Mouse (Mus musculus): ENCODE measurements around the gene Hacd2. TPM values are rescaled to one million over a fixed set of nuclear protein-coding genes. Genes with fewer than 3 reads are reported as not detected.

The Hacd2 gene
- polyA plus RNA-seq, 1 experiment = 18.4 TPM

- TF ChIP-seq CTCF (IDR thresholded peaks at IDR 0.05; ENCODE audit: borderline replicate concordance, extremely low read depth, insufficient read depth, insufficient read length) = no peak
- TF ChIP-seq POLR2A (IDR thresholded peaks at IDR 0.05; ENCODE audit: borderline replicate concordance, extremely low read depth, insufficient read depth, insufficient read length, poor library complexity, severe bottlenecking) = no peak
- no peak for DNase-seq (ENCODE audit: low read depth)
Measured at GRCm38 (mm10) chr16:35008447-35008846, 13.8 kb upstream of the Hacd2 start.

DNA sequence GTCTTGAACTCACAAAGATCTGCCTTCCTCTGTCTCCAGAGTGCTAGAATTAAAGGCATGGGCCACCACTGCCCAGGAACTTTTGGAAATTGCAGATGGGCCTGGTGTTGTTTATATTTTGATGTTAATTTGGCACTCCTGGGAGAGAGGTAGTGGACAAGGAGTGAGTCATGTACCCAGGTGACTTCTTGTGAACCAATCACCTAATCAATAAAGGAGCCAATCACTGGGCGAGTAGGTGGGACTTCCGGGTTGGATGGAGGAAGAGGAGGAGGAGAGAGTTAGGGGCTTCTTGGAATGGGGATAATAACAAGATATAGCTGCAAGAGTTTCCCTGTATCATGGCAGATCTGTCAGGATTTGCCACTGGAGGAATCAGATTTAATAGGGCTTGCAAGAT lies 8.7 kb upstream of the Hacd2 start:
- TF ChIP-seq CTCF (IDR thresholded peaks at IDR 0.05; ENCODE audit: borderline replicate concordance, extremely low read depth, insufficient read depth, insufficient read length) (no peak), POLR2A (IDR thresholded peaks at IDR 0.05; ENCODE audit: borderline replicate concordance, extremely low read depth, insufficient read depth, insufficient read length, poor library complexity, severe bottlenecking) (no peak)

GRCm38 (mm10) chr16:35016491-35016890 lies 5.7 kb upstream of the Hacd2 start:
- DNase-seq (ENCODE audit: low read depth) = no peak
- no peak for TF ChIP-seq CTCF (IDR thresholded peaks at IDR 0.05; ENCODE audit: borderline replicate concordance, extremely low read depth, insufficient read depth, insufficient read length)
- no peak for TF ChIP-seq POLR2A (IDR thresholded peaks at IDR 0.05; ENCODE audit: borderline replicate concordance, extremely low read depth, insufficient read depth, insufficient read length, poor library complexity, severe bottlenecking)

More for the DNA sequence above, 8.7 kb upstream of the Hacd2 start:
- no peak for DNase-seq (ENCODE audit: low read depth)

- DNase-seq (ENCODE audit: low read depth) = no peak
- TF ChIP-seq CTCF (IDR thresholded peaks at IDR 0.05; ENCODE audit: borderline replicate concordance, extremely low read depth, insufficient read depth, insufficient read length) (no peak), POLR2A (IDR thresholded peaks at IDR 0.05; ENCODE audit: borderline replicate concordance, extremely low read depth, insufficient read depth, insufficient read length, poor library complexity, severe bottlenecking) (no peak)
Measured at GRCm38 (mm10) chr16:35018470-35018974, 3.7 kb upstream of the Hacd2 start.

DNA sequence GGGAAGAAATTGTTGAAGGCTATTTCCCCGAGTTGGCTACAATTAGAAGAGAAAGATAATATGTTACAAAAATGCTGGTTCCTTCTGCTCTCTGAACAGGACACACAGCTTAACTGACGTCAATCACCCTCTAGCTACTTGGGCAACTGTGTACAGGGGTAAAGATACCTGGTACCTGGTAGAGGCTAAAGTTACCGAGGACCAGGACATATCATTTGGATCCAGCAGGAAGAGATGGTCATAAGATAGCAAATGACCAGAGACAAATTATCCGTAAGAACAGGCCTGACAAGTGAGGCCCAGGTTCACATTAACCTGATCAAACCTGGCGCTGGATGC lies 356 bp upstream of the Hacd2 start:
- TF ChIP-seq CTCF (IDR thresholded peaks at IDR 0.05; ENCODE audit: borderline replicate concordance, extremely low read depth, insufficient read depth, insufficient read length) (no peak), POLR2A (IDR thresholded peaks at IDR 0.05; ENCODE audit: borderline replicate concordance, extremely low read depth, insufficient read depth, insufficient read length, poor library complexity, severe bottlenecking) (no peak)

DNA sequence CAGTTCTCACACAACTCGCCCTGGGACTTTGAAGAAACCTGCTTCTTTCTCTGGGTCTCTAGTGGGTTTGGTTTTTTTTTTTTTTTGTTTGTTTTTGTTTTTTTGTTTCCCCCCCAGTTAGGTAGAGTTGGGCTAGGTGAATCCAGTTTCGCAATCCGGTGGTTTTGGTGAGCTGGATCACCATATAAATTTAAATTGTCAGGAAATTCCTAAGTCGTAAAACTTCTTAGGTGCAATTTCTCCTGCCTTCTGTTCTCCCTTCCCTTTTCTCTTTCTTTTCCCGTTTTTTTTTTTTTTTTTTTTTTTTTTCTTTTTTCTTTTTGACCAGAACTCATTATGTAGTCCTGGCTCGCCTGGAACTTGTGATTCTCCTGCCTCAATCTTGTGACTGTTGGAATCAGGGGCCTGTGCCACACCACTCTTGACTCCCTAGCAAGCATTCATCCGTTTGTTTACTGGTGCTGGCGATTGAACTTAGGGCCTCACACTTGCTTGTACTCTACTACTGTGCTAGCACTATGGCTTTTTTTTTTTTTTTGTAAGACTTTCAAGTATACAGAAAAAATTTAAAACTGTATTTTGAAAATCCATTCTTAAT lies 1.0 kb downstream of the Hacd2 start:
- no peak for TF ChIP-seq POLR2A (IDR thresholded peaks at IDR 0.05; ENCODE audit: borderline replicate concordance, extremely low read depth, insufficient read depth, insufficient read length, poor library complexity, severe bottlenecking)
- no peak for TF ChIP-seq CTCF (IDR thresholded peaks at IDR 0.05; ENCODE audit: borderline replicate concordance, extremely low read depth, insufficient read depth, insufficient read length)
- DNase-seq (ENCODE audit: low read depth) = no peak

More for the DNA sequence above, 356 bp upstream of the Hacd2 start:
- DNase-seq (ENCODE audit: low read depth) = no peak

DNA sequence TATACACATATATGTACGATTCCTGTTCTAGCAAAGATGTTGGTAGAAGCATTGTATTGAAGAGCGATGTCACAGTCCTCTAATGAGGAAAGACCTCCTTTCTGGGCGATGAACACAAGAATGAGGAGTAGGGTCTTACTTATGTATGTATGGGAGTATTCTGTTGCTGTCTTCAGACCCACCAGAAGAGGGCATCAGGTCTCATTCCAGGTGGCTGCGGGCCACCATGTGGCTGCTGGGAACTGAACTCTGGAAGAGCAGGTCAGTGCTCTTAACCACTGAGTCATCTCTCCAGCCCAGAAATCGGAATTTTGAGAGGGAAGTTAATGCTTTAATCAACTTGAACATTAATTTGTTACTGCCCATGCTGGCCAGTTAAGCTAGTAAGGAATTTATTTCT lies 2.1 kb downstream of the Hacd2 start:
- TF ChIP-seq POLR2A (IDR thresholded peaks at IDR 0.05; ENCODE audit: borderline replicate concordance, extremely low read depth, insufficient read depth, insufficient read length, poor library complexity, severe bottlenecking) (no peak), CTCF (IDR thresholded peaks at IDR 0.05; ENCODE audit: borderline replicate concordance, extremely low read depth, insufficient read depth, insufficient read length) (no peak; the same call in 1 of the 2 replicates)
- DNase-seq (ENCODE audit: low read depth) = no peak

DNA sequence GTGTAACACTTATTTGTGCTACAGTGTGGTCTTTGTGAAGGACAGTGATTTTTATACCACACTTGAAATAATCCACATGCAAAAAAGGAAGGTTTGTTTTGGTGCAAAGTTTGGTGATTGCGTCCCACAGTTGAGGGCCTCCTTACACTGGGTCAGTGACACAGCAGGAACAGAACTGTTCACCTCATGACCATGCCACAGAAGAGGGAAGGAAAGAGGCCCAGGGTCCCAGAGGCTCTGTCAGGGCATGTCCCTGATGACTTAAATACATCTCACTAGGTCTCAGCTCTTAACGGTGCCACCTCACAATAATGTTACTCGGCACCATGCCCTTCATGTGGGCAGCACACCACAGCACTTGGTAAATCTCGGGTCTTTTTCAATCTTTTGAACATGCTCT lies 3.1 kb downstream of the Hacd2 start:
- TF ChIP-seq CTCF (IDR thresholded peaks at IDR 0.05; ENCODE audit: borderline replicate concordance, extremely low read depth, insufficient read depth, insufficient read length) (no peak), POLR2A (IDR thresholded peaks at IDR 0.05; ENCODE audit: borderline replicate concordance, extremely low read depth, insufficient read depth, insufficient read length, poor library complexity, severe bottlenecking) (no peak)
- DNase-seq (ENCODE audit: low read depth) = no peak

DNA sequence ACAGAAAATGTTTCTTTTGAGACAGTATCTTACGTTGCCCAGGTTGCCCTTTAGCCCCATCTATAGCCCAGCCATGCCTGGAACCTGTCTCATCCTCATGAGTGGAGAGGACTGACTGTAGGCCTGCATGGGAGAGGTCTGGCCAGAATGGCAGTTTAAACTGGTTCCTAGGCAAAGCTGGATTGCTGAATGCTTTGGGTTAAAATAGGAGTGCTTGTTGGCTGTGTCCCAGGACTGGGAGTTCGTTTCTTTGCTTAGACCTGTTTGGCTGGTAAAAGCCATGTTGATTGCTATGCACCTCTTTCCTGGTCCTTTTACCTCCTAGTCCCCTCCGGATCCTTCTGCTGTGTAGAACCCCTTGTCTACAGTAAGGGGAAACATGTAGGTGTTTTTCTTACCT lies 11.0 kb downstream of the Hacd2 start:
- no peak for DNase-seq (ENCODE audit: low read depth)
- no peak for TF ChIP-seq POLR2A (IDR thresholded peaks at IDR 0.05; ENCODE audit: borderline replicate concordance, extremely low read depth, insufficient read depth, insufficient read length, poor library complexity, severe bottlenecking)
- no peak for TF ChIP-seq CTCF (IDR thresholded peaks at IDR 0.05; ENCODE audit: borderline replicate concordance, extremely low read depth, insufficient read depth, insufficient read length)

DNA sequence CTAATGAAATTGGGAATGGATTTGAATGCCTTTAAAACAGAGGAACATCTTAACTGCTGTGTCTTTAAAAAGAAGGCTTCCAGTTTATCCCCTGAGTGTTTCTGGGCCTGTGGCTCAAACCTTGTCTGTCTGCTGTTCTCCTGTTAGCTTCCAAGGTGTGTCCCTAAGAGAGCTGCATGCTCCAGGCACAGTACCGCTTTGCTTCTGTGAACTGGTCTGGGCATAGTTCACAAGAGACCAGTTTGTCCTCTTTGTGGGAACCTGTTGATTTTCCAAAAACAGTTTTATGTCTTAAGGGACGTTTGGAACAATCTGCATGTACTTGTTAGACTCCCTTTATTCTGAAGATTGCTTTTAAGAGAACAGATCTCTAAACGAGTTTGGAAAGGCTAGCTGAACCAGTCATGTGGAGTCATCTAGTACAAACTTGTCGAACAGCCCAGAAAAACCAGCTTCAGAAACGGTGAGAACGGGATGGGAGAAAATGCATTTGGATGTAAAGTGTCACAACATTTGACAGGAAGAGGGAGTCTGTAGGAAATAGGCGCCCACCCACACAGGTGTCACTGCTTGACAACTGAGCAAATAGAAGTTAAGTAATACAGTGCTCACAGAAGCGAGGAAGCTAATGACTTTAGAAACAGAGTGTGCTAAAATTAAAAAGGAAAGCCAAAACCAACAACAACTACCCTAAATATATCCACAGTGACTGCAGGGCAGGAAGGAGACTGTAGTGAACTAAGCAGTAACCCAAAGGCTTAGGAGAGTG lies 11.8 kb downstream of the Hacd2 start:
- TF ChIP-seq POLR2A (IDR thresholded peaks at IDR 0.05; ENCODE audit: borderline replicate concordance, extremely low read depth, insufficient read depth, insufficient read length, poor library complexity, severe bottlenecking) = no peak
- TF ChIP-seq CTCF (IDR thresholded peaks at IDR 0.05; ENCODE audit: borderline replicate concordance, extremely low read depth, insufficient read depth, insufficient read length) = no peak
- no peak for DNase-seq (ENCODE audit: low read depth)

DNA sequence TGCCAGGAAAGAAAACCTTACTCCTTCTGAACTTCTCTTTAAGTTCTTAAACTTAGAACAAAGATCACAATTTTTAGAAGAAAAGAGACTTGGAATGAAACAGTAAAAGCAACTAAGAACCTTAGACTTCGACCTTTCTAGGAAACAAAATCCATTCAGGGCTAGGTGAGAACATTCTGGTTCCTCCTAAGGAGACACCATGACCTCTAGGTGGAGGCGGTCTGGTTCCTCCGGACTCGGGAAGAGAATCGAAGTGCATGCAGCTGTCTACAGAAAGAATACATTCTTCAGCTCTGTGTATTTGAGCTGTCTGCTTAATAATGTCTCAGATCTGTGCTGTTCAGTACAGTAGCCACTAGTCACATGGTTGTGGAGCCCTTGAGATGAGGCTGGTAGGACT lies 12.7 kb downstream of the Hacd2 start:
- TF ChIP-seq POLR2A (IDR thresholded peaks at IDR 0.05; ENCODE audit: borderline replicate concordance, extremely low read depth, insufficient read depth, insufficient read length, poor library complexity, severe bottlenecking) = no peak
- TF ChIP-seq CTCF (IDR thresholded peaks at IDR 0.05; ENCODE audit: borderline replicate concordance, extremely low read depth, insufficient read depth, insufficient read length) = no peak

GRCm38 (mm10) chr16:35036754-35037153 lies 14.5 kb downstream of the Hacd2 start:
- no peak for TF ChIP-seq POLR2A (IDR thresholded peaks at IDR 0.05; ENCODE audit: borderline replicate concordance, extremely low read depth, insufficient read depth, insufficient read length, poor library complexity, severe bottlenecking)
- no peak for TF ChIP-seq CTCF (IDR thresholded peaks at IDR 0.05; ENCODE audit: borderline replicate concordance, extremely low read depth, insufficient read depth, insufficient read length)
- no peak for DNase-seq (ENCODE audit: low read depth)

More for the DNA sequence above, 12.7 kb downstream of the Hacd2 start:
- no peak for DNase-seq (ENCODE audit: low read depth)
